Mouse (Mus musculus) heart, postnatal 0 days (tissue): ENCODE results near the gene Baiap2. TPM values are rescaled to one million over a fixed set of nuclear protein-coding genes. Genes with fewer than 3 reads are reported as not detected.

Experiments used
- ATAC-seq: fragments of 200-750 bp; cut with Nextera tagmentation; 2 replicates; pipeline ENCODE4 v1.8.0; 2017; ENCODE audit warnings: low read depth, moderate number of reproducible peaks, moderate library complexity; ENCODE audit not compliant: insufficient read depth
- DNase-seq: peaks from one replicate; pipeline ENCODE4 v3.0.0-alpha.2; 2016; ENCODE audit warnings: low spot score
- H3K27ac ChIP-seq: fragments of 300-500 bp; sonication (generic); 2 replicates; pipeline ENCODE4 v1.5.1; 2014; ENCODE audit warnings: low read depth, mild to moderate bottlenecking
- H3K27me3 ChIP-seq: fragments of 300-500 bp; sonication (generic); 2 replicates; pipeline ENCODE4 v1.6.1; 2014; ENCODE audit warnings: low read length, mixed read lengths; ENCODE audit not compliant: control insufficient read depth, insufficient read depth
- H3K36me3 ChIP-seq: fragments of 300-500 bp; sonication (generic); replicated peaks from 2 replicates; pipeline ENCODE4 v1.6.1; 2014; ENCODE audit warnings: low read length, mixed read lengths; ENCODE audit not compliant: control insufficient read depth, insufficient read depth
- H3K4me1 ChIP-seq: fragments of 300-500 bp; sonication (generic); 2 replicates; pipeline ENCODE4 v1.6.1; 2014; ENCODE audit warnings: antibody characterized with exemption; ENCODE audit not compliant: control insufficient read depth, insufficient read depth
- H3K4me2 ChIP-seq: fragments of 300-500 bp; sonication (generic); 2 replicates; pipeline ENCODE4 v1.6.1; 2014; ENCODE audit warnings: low read depth, mild to moderate bottlenecking, low read length, moderate library complexity
- H3K4me3 ChIP-seq: fragments of 300-500 bp; sonication (generic); 2 replicates; pipeline ENCODE4 v1.5.1; 2014; ENCODE audit warnings: low read depth, low read length
- H3K9ac ChIP-seq: fragments of 300-500 bp; sonication (generic); replicated peaks from 2 replicates; pipeline ENCODE4 v1.6.1; 2014; ENCODE audit warnings: low read depth, low read length, mixed read lengths
- H3K9me3 ChIP-seq: fragments of 300-500 bp; sonication (generic); replicated peaks from 2 replicates; pipeline ENCODE4 v1.6.1; 2016; ENCODE audit warnings: low read length; ENCODE audit not compliant: control insufficient read depth
- CTCF ChIP-seq: IDR thresholded peaks from 2 replicates; pipeline ENCODE4 v1.5.1; 2016; ENCODE audit warnings: antibody characterized with exemption, control low read depth, low read depth
- EP300 ChIP-seq: IDR thresholded peaks from 2 replicates; pipeline ENCODE4 v1.6.1; 2016; ENCODE audit warnings: antibody characterized with exemption, low read depth
- WGBS: fragments of 180-500 bp; shearing (Covaris S2); extraction: QIAGEN DNeasy Blood & Tissue Kit; methylation state at CpG from one replicate; pipeline ENCODE4 v1.1.7; 2014; 5-methylcytosine and 5-hydroxymethylcytosine counted together
- polyA plus RNA-seq: library from polyadenylated mRNA; unstranded; fragments of >200 nt; fragmentation: Nextera tagmentation; extraction: Ambion mirVana; gene quantifications from 2 replicates; pipeline ENCODE4 v1.2.1, GENCODE M21; 2015
- total RNA-seq: library from RNA; depleted of rRNA; stranded (reverse); fragments of >200 nt; gene quantifications from 2 replicates; pipeline ENCODE4 v1.2.3, GENCODE M21; 2014; ENCODE audit warnings: low replicate concordance; rRNA removed

Gene Baiap2
- total RNA-seq, result 16.1 and 22.0 TPM in 2 replicates
- 7.8 and 8.2 TPM in 2 replicates for polyA plus RNA-seq

DNA sequence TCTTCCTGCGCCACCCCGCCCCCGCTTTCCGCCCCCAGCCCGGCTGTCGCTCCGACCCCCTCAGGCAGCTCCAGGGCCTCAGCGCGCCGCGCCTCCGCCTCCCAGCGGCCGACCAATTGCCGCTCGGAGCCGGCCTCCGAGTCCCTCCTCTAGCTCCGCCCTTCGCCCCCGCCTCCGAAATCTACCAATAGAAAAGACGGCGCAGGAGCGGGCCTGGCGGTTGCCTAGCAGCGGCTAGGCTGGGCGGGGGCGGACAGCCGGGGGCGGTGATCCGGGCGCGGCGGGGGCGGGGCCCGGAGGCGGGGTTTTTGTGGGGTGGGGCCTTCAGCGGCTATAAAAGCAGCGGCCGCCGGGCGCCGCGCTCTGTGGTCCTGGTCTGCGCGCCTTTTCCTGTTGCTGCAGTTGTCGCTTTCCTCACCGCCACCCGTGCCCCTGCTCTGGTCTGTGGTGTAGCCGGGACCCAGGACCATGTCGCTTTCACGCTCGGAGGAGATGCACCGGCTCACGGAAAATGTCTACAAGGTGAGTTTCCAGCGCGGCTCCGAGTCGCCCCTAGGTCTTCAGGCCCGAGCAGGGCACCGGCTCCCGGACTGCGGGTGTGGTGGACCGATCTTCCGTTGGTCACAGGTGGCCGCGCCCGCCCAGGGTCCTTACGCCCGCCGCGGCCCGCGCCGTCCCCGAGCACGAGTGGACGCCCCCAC, at the start of gene Baiap2:
Gene Baiap2, plus strand, starts transcription at position 37 of the 701 bp plus-strand sequence.
- Histone ChIP-seq H3K9me3 (no peaks in the 10 kb centered on the region), H3K4me1 (peaks cover 6% of the 10 kb centered on the region; the same call in 1 of the 2 replicates), H3K4me3 (peak within 1 kb of the TSS; percentile 67), H3K27ac (peak within 1 kb of the TSS; percentile 33), H3K27me3 (0 out of 2 replicates have a peak, but pooled peaks cover 4% of the 10 kb centered on the region), H3K36me3 (no peaks in the 10 kb centered on the region), H3K9ac (peak within 1 kb of the TSS; percentile 69), H3K4me2 (peak within 1 kb of the TSS; percentile 88)
- DNase-seq, result peak; percentile 99
- under 1% methylated on average over 59 of the region's 79 CpGs for WGBS
- peak; percentile 9; the same call in 1 of the 2 replicates for TF ChIP-seq CTCF
- TF ChIP-seq EP300, result peak; percentile 12; the same call in 1 of the 2 replicates
- ATAC-seq, result peak; percentile 97

DNA sequence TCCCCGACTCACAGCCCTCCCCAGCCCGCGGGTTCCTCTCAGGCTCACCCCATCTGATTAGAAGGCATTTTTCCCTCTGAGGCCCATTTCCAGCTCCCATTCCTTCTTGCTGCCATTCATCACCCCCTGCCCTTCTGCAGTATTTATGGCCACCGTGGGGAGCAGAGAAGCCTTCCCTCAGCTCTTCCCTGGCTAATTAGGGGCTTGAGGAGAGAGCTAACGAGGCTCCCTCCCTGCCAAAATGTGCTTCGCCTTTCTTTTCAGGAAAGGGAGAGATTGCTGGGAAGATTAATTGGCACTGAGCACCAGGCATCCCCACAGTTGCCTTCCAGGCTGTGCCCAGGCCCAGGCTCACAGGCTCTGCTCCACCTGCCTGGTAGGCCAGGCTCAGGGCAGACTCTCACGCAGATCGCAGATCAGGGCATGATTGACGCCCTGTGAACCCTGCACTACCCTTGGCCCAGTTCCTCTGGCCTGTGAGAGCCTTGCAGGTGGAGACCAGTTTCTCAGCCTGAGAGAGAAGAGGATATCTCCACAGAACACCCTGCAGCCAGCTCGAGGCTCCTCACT, 48.8 kb upstream of the Baiap2 start:
- no peaks in the 10 kb centered on the region for H3K9me3 ChIP-seq
- H3K36me3 ChIP-seq, result peaks cover 72% of the 10 kb centered on the region

DNA sequence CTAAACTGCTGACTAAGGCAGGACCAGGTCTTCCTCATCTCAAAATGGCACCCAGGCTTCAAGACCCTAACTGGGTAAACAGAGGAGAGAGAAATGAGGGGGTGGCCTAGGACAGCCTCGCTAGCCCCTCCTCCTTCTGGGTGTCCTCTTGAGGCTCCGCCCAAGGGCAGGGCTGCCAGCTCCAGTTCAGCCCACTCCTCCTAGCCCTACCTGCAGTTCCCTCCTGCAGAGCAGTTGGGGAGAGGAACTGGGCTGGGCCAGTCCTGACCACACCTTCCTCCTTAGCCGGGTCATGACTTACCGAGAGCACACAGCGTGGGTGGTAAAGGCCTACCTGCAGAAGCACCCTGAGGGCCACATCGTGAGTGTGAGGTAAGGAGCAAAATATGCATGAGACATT, 47.9 kb upstream of the Baiap2 start:
- DNase-seq, result no peak
- TF ChIP-seq CTCF, result no peak
- H3K9me3 ChIP-seq, result no peaks in the 10 kb centered on the region
- H3K36me3 ChIP-seq, result peaks cover 74% of the 10 kb centered on the region
- H3K4me3 ChIP-seq, result no peak overlapping the region
- no peak for ATAC-seq
- H3K27me3 ChIP-seq, result no peaks in the 10 kb centered on the region
- H3K4me2 ChIP-seq, result no peak overlapping the region
- no peak overlapping the region for H3K27ac ChIP-seq
- H3K4me1 ChIP-seq, result no peaks in the 10 kb centered on the region
- WGBS, result 69% methylated on average over 6 of the region's 6 CpGs
- H3K9ac ChIP-seq, result no peak overlapping the region

More for the DNA sequence above, 48.8 kb upstream of the Baiap2 start:
- 75% methylated on average over 10 of the region's 10 CpGs for WGBS
- H3K27me3 ChIP-seq, result no peaks in the 10 kb centered on the region
- H3K4me1 ChIP-seq, result no peaks in the 10 kb centered on the region
- TF ChIP-seq EP300 (no peak), CTCF (no peak)
- H3K27ac ChIP-seq, result no peak overlapping the region
- H3K4me3 ChIP-seq, result no peak overlapping the region
- DNase-seq (no peak), ATAC-seq (no peak)
- no peak overlapping the region for H3K9ac ChIP-seq
- no peak overlapping the region for H3K4me2 ChIP-seq

DNA sequence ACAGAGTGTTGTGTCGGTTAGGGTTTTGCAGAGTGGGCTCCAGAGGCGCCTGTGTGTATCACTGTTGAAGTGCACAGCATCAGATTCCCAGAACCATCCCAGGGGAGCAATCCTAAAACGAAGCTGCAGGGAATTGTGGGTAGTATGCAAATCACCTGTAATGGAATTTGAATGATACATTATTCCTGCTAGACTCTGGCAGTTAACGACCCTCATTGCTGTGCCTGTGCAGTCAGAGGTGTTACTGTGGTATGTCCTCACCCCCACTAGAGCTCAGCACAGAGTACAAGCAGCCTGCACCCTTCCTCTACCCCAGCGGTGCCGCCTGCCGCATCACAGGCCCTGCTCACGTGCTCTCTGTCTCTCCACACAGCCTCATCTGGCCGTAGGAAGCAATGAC, 45.5 kb upstream of the Baiap2 start:
- no peak for TF ChIP-seq EP300
- TF ChIP-seq CTCF, result no peak
- DNase-seq, result no peak
- WGBS, result 87% methylated on average over 9 of the region's 9 CpGs

DNA sequence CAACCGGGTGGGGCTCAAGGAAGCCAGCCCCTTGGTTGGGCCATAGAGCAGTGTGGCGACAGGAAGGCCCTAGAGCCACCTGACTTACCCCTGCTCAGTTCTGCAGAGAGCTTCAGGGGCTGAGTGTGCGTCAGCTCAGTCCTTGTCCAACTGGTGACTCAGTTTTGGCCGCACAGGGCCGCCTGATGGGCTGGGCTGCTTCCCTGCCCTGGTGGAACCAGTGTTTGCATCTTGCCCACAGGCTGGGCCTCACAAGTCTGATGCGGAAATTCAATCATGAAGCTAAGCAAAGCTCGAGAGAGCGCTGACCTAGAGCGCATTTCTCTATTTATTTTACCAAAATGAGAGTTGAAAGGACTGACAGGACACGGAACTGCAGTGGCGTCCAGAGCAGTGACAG, 43.6 kb upstream of the Baiap2 start:
- H3K27me3 ChIP-seq, result no peaks in the 10 kb centered on the region
- no peaks in the 10 kb centered on the region for H3K4me1 ChIP-seq
- H3K36me3 ChIP-seq, result peaks cover 44% of the 10 kb centered on the region
- 85% methylated on average over 11 of the region's 11 CpGs for WGBS
- DNase-seq (no peak), ATAC-seq (no peak)
- H3K4me2 ChIP-seq, result no peak overlapping the region
- no peaks in the 10 kb centered on the region for H3K9me3 ChIP-seq
- no peak overlapping the region for H3K9ac ChIP-seq
- no peak overlapping the region for H3K4me3 ChIP-seq
- TF ChIP-seq EP300 (no peak), CTCF (no peak)
- no peak overlapping the region for H3K27ac ChIP-seq

More for the DNA sequence above, 45.5 kb upstream of the Baiap2 start:
- H3K27me3 ChIP-seq, result no peaks in the 10 kb centered on the region
- no peak overlapping the region for H3K27ac ChIP-seq
- H3K4me3 ChIP-seq, result no peak overlapping the region
- H3K4me2 ChIP-seq, result no peak overlapping the region
- no peaks in the 10 kb centered on the region for H3K4me1 ChIP-seq
- H3K9ac ChIP-seq, result no peak overlapping the region
- no peak for ATAC-seq
- no peaks in the 10 kb centered on the region for H3K9me3 ChIP-seq
- peaks cover 56% of the 10 kb centered on the region for H3K36me3 ChIP-seq
